Mouse (Mus musculus): ENCODE data around the gene Cd83. TPM values are rescaled to one million over a fixed set of nuclear protein-coding genes. Genes with fewer than 3 reads are reported as not detected.

Cd83 gene
- polyA plus RNA-seq, 1 experiment from 2014 or later: 6.0 TPM

- 44% methylated on average over 4 of the region's 4 CpGs for WGBS
- ATAC-seq (ENCODE audit: low FRiP score): no peak
- Histone ChIP-seq H3K27ac (ENCODE audit: low read depth, low read length) (no peak overlapping the region), H3K9ac (ENCODE audit: low read length) (no peak overlapping the region), H3K36me3 (ENCODE audit: control insufficient read depth, insufficient read depth, low read length) (no peaks in the 10 kb centered on the region), H3K4me2 (no peak overlapping the region), H3K4me1 (ENCODE audit: control insufficient read depth, insufficient read depth, low read length) (no peaks in the 10 kb centered on the region), H3K27me3 (ENCODE audit: control insufficient read depth, insufficient read depth, low read length) (no peaks in the 10 kb centered on the region), H3K9me3 (ENCODE audit: control insufficient read depth, low read length) (no peaks in the 10 kb centered on the region), H3K4me3 (ENCODE audit: low read depth, low read length) (no peak overlapping the region)
- DNase-seq (ENCODE audit: low spot score, missing footprints): peak; percentile 87
These were observed 53.2 kb downstream of the Cd83 start for GRCm38 (mm10) chr13:43837812-43838211.

- ATAC-seq (ENCODE audit: low FRiP score) (no peak), DNase-seq (ENCODE audit: low spot score, missing footprints) (no peak)
- Histone ChIP-seq H3K9me3 (ENCODE audit: control insufficient read depth, low read length) (no peaks in the 10 kb centered on the region), H3K27me3 (ENCODE audit: control insufficient read depth, insufficient read depth, low read length) (no peaks in the 10 kb centered on the region; the same call in 1 of the 2 replicates), H3K4me3 (ENCODE audit: low read depth, low read length) (no peak overlapping the region), H3K36me3 (ENCODE audit: control insufficient read depth, insufficient read depth, low read length) (no peaks in the 10 kb centered on the region), H3K4me1 (ENCODE audit: control insufficient read depth, insufficient read depth, low read length) (0 out of 2 replicates have a peak, but pooled peaks cover 2% of the 10 kb centered on the region), H3K27ac (ENCODE audit: low read depth, low read length) (no peak overlapping the region), H3K4me2 (no peak overlapping the region), H3K9ac (ENCODE audit: low read length) (no peak overlapping the region)
- whole genome bisulfite sequencing: 86% methylated on average over 5 of the region's 5 CpGs
These were observed 60.6 kb downstream of the Cd83 start for GRCm38 (mm10) chr13:43845151-43845550.

DNA sequence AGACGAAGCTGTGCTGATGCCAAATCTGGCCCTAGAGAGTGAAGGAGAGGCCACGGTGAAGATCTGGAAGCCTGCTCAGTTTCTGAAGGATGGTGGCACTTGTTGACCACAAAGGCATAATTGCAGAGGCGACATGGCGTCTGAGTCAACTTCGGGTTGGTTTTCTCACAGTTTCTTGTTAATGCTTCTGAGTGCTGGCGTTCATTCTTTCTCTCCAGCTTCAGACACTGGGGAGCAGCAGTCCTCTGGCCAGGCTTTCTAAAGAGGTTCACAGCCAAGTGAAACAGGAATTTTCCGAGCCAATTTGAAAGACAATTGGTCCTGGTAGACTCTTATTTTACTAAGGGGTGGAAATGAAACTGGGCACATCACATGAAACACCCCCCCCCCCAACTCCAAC, 62.6 kb downstream of the Cd83 start:
- no peak for ATAC-seq (ENCODE audit: low FRiP score)
- Histone ChIP-seq H3K27ac (ENCODE audit: low read depth, low read length) (no peak overlapping the region), H3K9me3 (ENCODE audit: control insufficient read depth, low read length) (no peaks in the 10 kb centered on the region), H3K4me1 (ENCODE audit: control insufficient read depth, insufficient read depth, low read length) (peaks cover 12% of the 10 kb centered on the region), H3K36me3 (ENCODE audit: control insufficient read depth, insufficient read depth, low read length) (no peaks in the 10 kb centered on the region), H3K4me2 (no peak overlapping the region), H3K9ac (ENCODE audit: low read length) (no peak overlapping the region), H3K4me3 (ENCODE audit: low read depth, low read length) (no peak overlapping the region), H3K27me3 (ENCODE audit: control insufficient read depth, insufficient read depth, low read length) (no peaks in the 10 kb centered on the region; the same call in 1 of the 2 replicates)
- WGBS: 88% methylated on average over 7 of the region's 7 CpGs
- DNase-seq (ENCODE audit: low spot score, missing footprints): peak; percentile 67

GRCm38 (mm10) chr13:43849816-43850215, 65.2 kb downstream of the Cd83 start:
- peaks cover 12% of the 10 kb centered on the region for H3K4me1 ChIP-seq (ENCODE audit: control insufficient read depth, insufficient read depth, low read length)
- no peak overlapping the region for H3K27ac ChIP-seq (ENCODE audit: low read depth, low read length)
- no peak overlapping the region for H3K4me3 ChIP-seq (ENCODE audit: low read depth, low read length)
- H3K4me2 ChIP-seq: no peak overlapping the region
- no peak overlapping the region for H3K9ac ChIP-seq (ENCODE audit: low read length)
- H3K36me3 ChIP-seq (ENCODE audit: control insufficient read depth, insufficient read depth, low read length): no peaks in the 10 kb centered on the region
- no peak for ATAC-seq (ENCODE audit: low FRiP score)
- WGBS: 56% methylated on average over 4 of the region's 4 CpGs
- H3K9me3 ChIP-seq (ENCODE audit: control insufficient read depth, low read length): no peaks in the 10 kb centered on the region
- DNase-seq (ENCODE audit: low spot score, missing footprints): no peak
- no peaks in the 10 kb centered on the region; the same call in 1 of the 2 replicates for H3K27me3 ChIP-seq (ENCODE audit: control insufficient read depth, insufficient read depth, low read length)

- Histone ChIP-seq H3K27me3 (ENCODE audit: control insufficient read depth, insufficient read depth, low read length) (no peaks in the 10 kb centered on the region; the same call in 1 of the 2 replicates), H3K4me3 (ENCODE audit: low read depth, low read length) (no peak overlapping the region), H3K9me3 (ENCODE audit: control insufficient read depth, low read length) (no peaks in the 10 kb centered on the region), H3K4me2 (no peak overlapping the region), H3K27ac (ENCODE audit: low read depth, low read length) (peak overlapping the region; percentile 26), H3K9ac (ENCODE audit: low read length) (no peak overlapping the region), H3K4me1 (ENCODE audit: control insufficient read depth, insufficient read depth, low read length) (peaks cover 12% of the 10 kb centered on the region), H3K36me3 (ENCODE audit: control insufficient read depth, insufficient read depth, low read length) (no peaks in the 10 kb centered on the region)
- DNase-seq (ENCODE audit: low spot score, missing footprints) (peak; percentile 85), ATAC-seq (ENCODE audit: low FRiP score) (no peak)
- WGBS: 28% methylated on average over 4 of the region's 4 CpGs
These were observed 66.5 kb downstream of the Cd83 start for GRCm38 (mm10) chr13:43851108-43851507.

Other genes with a start within 250 kb of the Cd83 start
- 10.8 and 11.2 TPM in 2 replicates for gene Mcur1, start 224.6 kb upstream of the Cd83 start, polyA plus RNA-seq (2014; fragmentation: Nextera tagmentation; extraction: Ambion mirVana)
- gene Rnf182, start 169.1 kb upstream of the Cd83 start, polyA plus RNA-seq (2014; fragmentation: Nextera tagmentation; extraction: Ambion mirVana): 7.6 and 7.7 TPM in 2 replicates

Measured in midbrain, embryonic 11.5 days (tissue).